Mouse (Mus musculus) inflammation-experienced regulatory T-cells, adult 16 weeks (primary cell): ENCODE measurements around the gene Ccnd2. TPM values are rescaled to one million over a fixed set of nuclear protein-coding genes. Genes with fewer than 3 reads are reported as not detected.

Source experiments
- polyA plus RNA-seq: library from polyadenylated mRNA; unstranded; fragments of 100-300 nt; shearing (Covaris generic); gene quantifications from one replicate; pipeline ENCODE4 v1.2.1, GENCODE M21; 2017

The Ccnd2 gene
- polyA plus RNA-seq: 1,273 TPM

GRCm38 (mm10) chr6:127152106-127152951 lies at the start of gene Ccnd2:
Ccnd2 (minus strand) TSS chr6:127152193.

DNA sequence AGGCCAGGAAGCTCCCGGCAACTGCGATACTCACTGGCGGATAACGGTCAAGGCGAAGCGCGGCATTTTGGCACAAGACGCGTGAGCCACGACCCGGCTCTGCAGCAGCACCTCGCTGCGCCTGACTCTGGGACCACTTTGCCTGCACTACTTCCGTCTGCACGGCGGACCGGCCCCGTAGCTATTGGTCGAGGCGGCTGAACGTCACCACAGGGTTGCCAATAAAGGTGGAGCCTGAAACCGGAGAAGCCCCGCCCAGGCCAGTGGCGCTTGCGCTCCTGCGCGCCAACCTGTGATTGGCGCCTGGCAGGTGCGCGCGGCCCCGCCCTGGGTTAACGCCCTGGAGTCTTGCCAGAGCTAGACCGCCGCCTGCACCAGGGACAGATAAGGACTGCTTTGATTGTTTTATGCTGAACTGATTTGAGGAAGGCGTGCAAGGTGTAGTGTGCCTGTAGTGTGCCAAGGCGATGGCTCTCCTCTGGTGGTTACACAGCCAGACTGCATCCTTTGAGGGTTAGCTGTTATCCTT lies 42.5 kb downstream of the Ccnd2 start, which contains the start of gene Tigar:
TSS of gene Tigar (minus strand) at position 156 of the 529 bp plus-strand sequence.

Other genes with a start within 250 kb of the Ccnd2 start
- gene Dyrk4, start 230.4 kb downstream of the Ccnd2 start, polyA plus RNA-seq: 0.45 TPM
- 6.6 TPM for gene Rad51ap1, start 212.6 kb downstream of the Ccnd2 start, polyA plus RNA-seq
- 16.4 TPM for gene D6Wsu163e, start 212.2 kb downstream of the Ccnd2 start, polyA plus RNA-seq
- not detected for gene Fgf6, start 136.6 kb downstream of the Ccnd2 start, polyA plus RNA-seq
- not detected for gene Fgf23, start 79.3 kb downstream of the Ccnd2 start, polyA plus RNA-seq
- 10.3 TPM for gene Tigar, start 42.6 kb downstream of the Ccnd2 start, polyA plus RNA-seq